Mouse (Mus musculus): ENCODE measurements around the gene Mrrf. TPM values are rescaled to one million over a fixed set of nuclear protein-coding genes. Genes with fewer than 3 reads are reported as not detected.
"Not testable (repeated sequence)": the region's sequence is repeated elsewhere in the genome, so short reads cannot be mapped to it uniquely, and the experiment has no call there.

The Mrrf gene
- polyA plus RNA-seq, 1 experiment = 33.1 TPM

DNA sequence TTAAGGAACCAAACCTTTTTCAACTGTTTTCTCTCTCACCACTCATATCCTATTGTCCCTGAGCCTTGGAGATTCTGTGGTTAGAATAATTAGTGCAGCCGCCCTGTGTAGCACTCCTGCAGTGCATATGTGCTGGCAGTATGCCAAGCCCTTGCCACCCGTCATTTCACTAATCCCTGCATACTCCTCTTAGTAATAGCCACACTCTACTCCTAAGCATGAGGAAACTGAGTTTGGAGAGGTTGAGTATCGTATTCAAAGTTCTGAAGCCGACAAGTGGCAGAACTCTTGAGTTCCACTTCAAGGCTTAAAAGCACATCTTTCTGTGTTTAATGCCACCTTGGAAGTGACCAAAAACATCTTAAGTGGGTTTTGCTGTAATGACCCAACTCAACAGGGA, 35.9 kb downstream of the Mrrf start:
- peak overlapping the region; percentile 36 for H3K27ac ChIP-seq (replicated peaks; ENCODE audit: low read depth, low read length)
- peaks cover 13% of the 10 kb centered on the region for H3K4me1 ChIP-seq (ENCODE audit: control insufficient read depth, insufficient read depth, insufficient read length, low read length)
- no peak overlapping the region for H3K4me3 ChIP-seq (ENCODE audit: insufficient read depth, low read depth, low read length)

DNA sequence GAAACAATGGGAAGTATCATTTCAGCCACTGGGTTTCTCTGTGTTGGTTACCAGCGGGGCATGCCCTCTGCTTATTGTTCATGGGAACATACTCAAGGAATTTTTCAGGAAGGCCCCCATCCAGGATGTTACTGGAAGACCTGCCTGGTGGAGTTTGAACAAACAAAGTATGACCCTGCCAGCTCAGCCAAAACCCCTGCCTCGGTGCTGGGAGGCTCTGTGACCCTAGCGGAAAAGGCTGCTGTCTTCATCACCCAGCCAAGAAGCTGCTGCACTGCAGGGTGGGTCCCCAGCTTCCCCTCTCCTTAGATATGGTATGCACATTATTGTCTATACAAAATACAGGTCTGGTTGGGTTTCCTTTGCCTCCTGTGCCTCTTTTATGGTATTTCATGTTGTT, 36.4 kb downstream of the Mrrf start:
- Histone ChIP-seq H3K4me3 (ENCODE audit: insufficient read depth, low read depth, low read length) (no peak overlapping the region), H3K27ac (replicated peaks; ENCODE audit: low read depth, low read length) (peak overlapping the region; percentile 36), H3K4me1 (ENCODE audit: control insufficient read depth, insufficient read depth, insufficient read length, low read length) (peaks cover 13% of the 10 kb centered on the region)

DNA sequence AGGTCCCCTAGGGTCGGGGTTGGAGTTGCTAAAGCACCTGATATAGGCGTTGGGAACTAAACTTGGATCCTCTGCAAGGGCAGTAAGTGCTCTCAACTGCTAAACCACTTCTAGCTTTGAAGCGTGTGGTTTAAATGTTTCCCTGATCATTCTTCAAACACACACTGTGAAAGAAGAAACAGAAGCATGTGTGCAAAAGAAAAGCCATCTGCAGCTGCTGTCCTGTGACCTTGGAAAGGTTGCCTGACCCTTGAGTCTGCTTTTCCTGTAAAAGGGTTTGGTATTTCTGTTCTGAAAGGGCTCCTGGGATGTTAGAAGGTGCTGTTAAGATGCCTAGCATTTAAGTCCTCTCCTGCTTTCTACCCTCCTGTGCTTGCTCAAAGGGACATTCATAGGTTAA, 43.3 kb downstream of the Mrrf start:
- H3K4me1 ChIP-seq (ENCODE audit: control insufficient read depth, insufficient read depth, insufficient read length, low read length) = no peaks in the 10 kb centered on the region
- no peak overlapping the region for H3K4me3 ChIP-seq (ENCODE audit: insufficient read depth, low read depth, low read length)
- no peak overlapping the region for H3K27ac ChIP-seq (replicated peaks; ENCODE audit: low read depth, low read length)

DNA sequence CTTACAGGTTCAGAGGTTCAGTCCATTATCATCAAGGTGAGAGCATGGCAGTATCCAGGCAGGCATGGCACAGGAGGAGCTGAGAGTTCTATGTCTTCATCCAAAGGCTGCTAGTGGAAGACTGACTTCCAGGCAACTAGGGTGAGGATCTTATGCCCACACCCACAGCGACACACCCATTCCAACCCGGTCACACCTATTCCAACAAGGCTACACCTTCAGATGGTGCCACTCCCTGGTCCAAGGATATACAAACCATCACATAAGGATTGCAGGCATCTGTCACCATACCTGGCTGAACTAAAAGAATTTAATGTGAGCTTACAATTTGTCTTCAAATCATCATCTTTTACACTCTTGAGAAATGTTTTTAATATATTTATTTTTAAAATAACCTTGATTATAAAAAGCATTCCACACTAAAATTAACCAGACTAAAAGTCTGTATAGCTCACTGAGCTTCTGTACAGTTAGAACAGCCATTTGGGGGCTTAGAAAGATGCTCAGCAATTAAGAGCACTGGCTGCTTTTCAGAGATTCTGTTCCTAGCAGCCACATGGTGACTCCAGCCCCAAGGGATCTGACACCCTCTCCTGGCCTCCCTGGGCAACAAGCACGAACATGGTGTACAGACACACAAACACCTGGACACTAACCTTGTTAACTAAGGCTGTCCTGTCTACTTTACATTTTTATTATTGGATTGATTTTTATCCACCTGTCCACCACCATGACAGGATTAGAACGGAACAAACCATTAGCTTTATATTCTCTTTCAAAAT, 45.6 kb downstream of the Mrrf start:
- H3K4me1 ChIP-seq (ENCODE audit: control insufficient read depth, insufficient read depth, insufficient read length, low read length); H3K4me3 ChIP-seq (ENCODE audit: insufficient read depth, low read depth, low read length); H3K27ac ChIP-seq (replicated peaks; ENCODE audit: low read depth, low read length): not testable (repeated sequence)

DNA sequence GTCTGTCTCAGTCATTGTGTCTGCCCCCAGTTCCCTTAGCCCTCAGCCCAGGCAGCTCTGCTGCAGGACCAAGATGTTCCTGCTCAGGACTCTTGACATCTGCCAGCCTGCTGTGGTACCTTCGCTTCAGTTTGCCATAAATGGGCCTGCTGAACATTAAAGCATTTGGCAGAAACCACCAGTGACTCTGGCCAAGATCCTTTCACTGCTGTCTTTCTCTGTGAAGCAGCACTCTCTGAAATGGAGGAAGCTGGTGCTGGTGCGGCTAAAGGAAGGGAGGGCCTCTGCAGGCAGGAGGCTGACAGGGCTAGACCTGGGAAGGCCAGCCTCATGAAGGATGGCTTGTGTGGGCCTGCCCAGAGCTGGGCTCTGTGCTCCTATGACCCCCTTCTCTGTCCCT, 47.1 kb downstream of the Mrrf start:
- H3K4me3 ChIP-seq (ENCODE audit: insufficient read depth, low read depth, low read length) = no peak overlapping the region
- no peaks in the 10 kb centered on the region for H3K4me1 ChIP-seq (ENCODE audit: control insufficient read depth, insufficient read depth, insufficient read length, low read length)
- H3K27ac ChIP-seq (replicated peaks; ENCODE audit: low read depth, low read length) = no peak overlapping the region

DNA sequence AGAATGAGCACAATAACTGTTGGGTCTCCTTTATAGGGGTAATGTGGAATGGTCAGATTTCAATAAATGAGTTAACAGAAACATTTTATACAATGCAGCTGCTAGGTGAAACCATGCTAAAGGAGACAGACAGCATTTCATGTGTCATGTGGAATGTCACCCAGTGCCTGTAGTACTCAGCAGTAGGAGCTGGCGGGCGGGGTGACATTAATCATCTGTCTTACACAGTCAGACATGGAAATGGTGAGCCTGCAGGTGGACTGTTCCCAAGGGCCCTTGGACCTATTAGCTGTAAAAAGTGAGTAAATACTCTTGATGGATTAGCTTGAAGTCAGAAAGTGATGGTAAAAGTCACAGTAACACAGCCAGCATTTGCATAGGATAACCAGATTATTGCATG, 48.0 kb downstream of the Mrrf start:
- Histone ChIP-seq H3K4me3 (ENCODE audit: insufficient read depth, low read depth, low read length) (no peak overlapping the region), H3K4me1 (ENCODE audit: control insufficient read depth, insufficient read depth, insufficient read length, low read length) (no peaks in the 10 kb centered on the region), H3K27ac (replicated peaks; ENCODE audit: low read depth, low read length) (no peak overlapping the region)

DNA sequence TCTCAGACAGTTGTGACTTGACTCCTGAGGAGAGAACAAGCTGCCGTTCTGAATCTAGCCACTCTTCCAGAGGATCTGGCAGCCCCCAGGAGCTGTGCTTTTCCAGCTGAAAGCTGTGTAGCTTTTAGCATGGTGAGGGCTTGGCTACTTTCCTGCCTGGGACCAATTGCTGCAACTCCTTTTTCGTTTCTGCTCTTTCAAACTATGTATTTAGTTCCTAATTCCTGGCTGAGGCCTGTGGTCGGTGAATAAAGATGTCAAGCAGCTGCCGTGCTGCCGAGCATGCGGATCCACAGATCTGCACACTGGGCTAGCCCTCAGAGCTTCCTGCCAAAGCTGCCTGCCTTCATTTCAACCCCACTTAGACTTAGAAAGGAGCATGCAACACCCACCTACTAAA, 48.7 kb downstream of the Mrrf start:
- H3K27ac ChIP-seq (replicated peaks; ENCODE audit: low read depth, low read length) = no peak overlapping the region
- no peaks in the 10 kb centered on the region for H3K4me1 ChIP-seq (ENCODE audit: control insufficient read depth, insufficient read depth, insufficient read length, low read length)

DNA sequence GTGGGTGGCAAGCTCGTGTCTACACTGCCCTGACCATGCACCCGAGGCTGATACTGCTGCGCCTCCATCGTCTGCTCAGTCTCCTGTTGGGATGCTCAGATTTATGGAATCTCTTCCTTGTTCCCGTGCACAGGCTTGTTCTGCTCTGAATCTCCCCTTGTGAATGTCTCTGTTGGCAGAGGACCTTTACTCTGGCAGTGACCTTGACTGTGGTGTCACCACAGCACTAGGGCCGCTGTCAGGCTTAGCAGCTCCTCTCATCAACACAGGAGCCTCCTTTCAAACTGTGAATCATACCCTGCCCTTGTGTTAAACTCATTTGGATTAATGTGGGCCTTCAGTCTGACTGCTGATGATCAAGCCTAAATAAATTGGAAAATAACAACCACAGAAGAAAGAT, 53.0 kb downstream of the Mrrf start:
- H3K4me3 ChIP-seq (ENCODE audit: insufficient read depth, low read depth, low read length); H3K27ac ChIP-seq (replicated peaks; ENCODE audit: low read depth, low read length); H3K4me1 ChIP-seq (ENCODE audit: control insufficient read depth, insufficient read depth, insufficient read length, low read length): not testable (repeated sequence)

More for the DNA sequence above, 48.7 kb downstream of the Mrrf start:
- H3K4me3 ChIP-seq (ENCODE audit: insufficient read depth, low read depth, low read length) = no peak overlapping the region

DNA sequence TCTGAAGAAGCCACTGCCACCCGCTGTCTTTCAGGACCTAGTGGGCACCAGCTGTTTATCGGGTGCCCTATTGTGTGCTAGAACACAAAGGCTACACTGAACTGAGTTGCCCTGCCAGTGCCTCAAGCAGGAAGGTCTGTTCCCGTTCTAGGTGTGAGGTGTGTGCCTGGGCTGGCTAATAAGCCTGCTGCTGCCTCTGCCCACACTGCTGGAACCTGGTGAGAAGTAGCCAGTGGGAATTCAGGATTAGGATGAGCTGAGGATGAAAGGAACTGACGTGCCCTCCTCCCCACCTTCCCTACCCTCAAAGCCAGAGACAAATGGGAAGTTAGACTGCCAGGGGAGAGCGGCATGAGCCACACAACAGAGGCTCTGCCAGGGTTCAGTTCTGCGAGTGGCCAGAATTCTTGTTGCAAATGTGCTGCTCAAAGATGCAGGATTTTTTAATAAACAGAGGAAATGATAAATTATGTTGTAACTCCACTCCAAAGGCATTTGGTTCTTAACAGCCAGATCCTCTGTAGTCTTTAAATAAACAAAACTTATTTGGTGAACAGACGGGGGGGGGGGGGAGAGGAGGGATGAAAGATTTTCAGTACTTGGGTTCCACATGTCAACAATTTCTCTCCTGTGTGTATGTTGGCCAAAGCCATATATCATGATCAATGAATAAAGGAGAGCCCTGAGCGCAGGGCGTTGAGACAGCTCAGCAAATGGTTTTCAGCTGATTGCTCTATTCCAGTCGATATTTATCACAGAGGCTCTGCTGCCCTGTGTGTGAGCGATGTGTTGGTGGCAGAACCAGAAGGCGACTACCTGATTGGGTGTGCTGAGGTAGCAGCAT, 55.1 kb downstream of the Mrrf start:
- Histone ChIP-seq H3K27ac (replicated peaks; ENCODE audit: low read depth, low read length) (no peak overlapping the region), H3K4me3 (ENCODE audit: insufficient read depth, low read depth, low read length) (no peak overlapping the region), H3K4me1 (ENCODE audit: control insufficient read depth, insufficient read depth, insufficient read length, low read length) (no peaks in the 10 kb centered on the region)

DNA sequence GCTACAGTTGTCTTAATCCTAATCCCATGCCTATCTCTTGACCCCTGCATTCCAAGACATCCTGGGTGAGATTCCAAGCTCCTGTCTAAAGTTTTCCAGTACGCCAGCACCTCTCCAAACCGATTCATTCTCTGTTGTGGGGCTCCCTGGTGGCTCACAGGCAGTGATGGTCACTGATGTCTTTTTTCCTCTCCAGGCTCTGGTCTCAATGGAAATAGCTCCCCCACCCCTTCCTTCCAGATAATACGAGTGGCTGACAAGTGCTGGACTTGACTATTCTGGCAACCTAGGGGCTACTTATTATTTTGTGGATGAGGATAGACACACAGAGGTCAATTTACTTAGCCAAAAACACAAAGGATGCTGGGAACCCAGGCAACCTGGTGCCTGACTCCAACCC, 60.8 kb downstream of the Mrrf start:
- H3K27ac ChIP-seq (replicated peaks; ENCODE audit: low read depth, low read length) = no peak overlapping the region
- H3K4me1 ChIP-seq (ENCODE audit: control insufficient read depth, insufficient read depth, insufficient read length, low read length) = peaks cover 6% of the 10 kb centered on the region
- no peak overlapping the region for H3K4me3 ChIP-seq (ENCODE audit: insufficient read depth, low read depth, low read length)

DNA sequence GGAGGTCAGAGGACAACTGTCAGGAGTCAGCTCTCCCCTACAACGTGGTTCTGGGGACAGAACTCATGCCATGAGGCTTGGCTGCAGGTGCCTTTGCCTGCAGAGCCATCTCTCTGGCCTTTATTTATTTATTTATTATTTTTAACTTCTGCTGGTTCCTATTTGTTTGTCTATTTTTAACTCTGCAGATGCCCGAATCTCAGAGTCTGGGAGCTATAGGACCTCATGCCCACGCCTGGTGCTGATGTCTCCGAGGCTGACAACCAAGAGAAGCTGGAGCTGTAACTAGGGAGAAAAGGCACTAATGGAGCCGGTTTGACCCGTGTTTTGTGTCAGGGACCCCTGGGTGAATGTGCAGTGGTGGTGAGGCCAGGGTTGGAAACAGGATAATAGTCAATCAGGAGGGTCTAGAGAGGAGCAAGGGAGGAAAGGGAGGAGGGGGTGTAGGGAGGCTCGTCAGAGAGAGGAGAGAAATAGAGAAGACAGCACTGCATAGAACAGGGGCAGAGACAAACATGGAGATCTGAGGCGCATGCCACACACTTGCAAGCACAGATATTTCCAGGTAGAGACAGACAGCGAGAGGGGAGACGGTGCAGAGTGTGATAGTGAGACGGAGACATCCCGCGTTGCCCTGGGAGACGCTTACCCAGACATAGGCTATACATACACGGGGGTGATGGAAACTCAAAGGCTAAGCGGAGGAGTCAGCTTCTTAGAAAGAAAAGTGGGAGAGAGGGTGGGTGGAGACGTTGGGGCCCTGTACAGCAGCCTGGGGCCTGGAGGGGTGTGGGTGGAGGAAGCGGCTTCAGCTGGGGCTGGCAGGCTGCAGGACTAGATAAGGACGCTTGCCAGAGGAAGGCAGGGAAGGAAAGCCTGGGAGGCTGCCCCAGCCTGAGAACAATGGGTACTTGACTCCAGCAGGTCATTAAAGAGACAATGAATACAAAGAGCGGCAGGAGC, 62.0 kb downstream of the Mrrf start:
- Histone ChIP-seq H3K4me3 (ENCODE audit: insufficient read depth, low read depth, low read length) (no peak overlapping the region), H3K27ac (replicated peaks; ENCODE audit: low read depth, low read length) (no peak overlapping the region), H3K4me1 (ENCODE audit: control insufficient read depth, insufficient read depth, insufficient read length, low read length) (peaks cover 6% of the 10 kb centered on the region)

DNA sequence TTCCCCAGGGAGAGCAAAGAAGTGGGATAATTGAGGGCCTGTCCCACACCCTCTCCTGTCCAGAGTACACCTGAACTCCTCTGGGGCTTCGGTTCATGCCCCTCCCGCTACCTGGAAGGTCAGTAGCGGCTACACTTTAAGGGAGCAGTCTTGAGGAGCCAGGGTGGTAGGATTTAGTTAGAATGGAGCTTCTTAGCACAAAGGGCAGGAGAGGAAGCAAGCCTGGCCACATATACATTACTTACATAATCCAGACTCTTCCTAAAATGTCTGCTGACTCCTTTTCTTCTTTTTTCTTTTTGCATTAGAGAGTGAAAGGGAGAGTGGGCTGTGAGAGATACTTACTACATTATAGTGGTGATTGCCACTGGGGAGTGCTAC, 62.7 kb downstream of the Mrrf start:
- no peak overlapping the region for H3K27ac ChIP-seq (replicated peaks; ENCODE audit: low read depth, low read length)
- peaks cover 6% of the 10 kb centered on the region for H3K4me1 ChIP-seq (ENCODE audit: control insufficient read depth, insufficient read depth, insufficient read length, low read length)
- no peak overlapping the region for H3K4me3 ChIP-seq (ENCODE audit: insufficient read depth, low read depth, low read length)

DNA sequence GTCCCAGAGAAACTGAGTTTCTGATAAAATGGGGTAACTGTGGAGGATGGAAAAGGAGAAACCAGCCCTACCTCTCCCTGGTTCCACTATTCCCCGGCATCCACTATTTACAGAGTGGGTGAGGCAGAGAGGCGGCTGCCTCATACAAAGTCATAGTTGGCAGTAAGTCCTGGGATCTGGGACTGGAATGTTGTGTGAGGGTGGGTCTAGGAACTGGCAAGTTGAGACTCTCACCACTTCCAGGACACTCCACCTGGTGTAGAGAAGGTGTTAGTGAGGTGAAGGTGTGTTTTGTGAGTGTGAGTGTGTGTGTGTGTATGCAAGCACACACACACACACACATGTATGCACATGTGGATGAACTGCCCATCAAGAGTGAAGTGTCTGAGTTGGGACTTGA, 64.6 kb downstream of the Mrrf start:
- Histone ChIP-seq H3K4me1 (ENCODE audit: control insufficient read depth, insufficient read depth, insufficient read length, low read length) (peaks cover 6% of the 10 kb centered on the region), H3K4me3 (ENCODE audit: insufficient read depth, low read depth, low read length) (no peak overlapping the region), H3K27ac (replicated peaks; ENCODE audit: low read depth, low read length) (no peak overlapping the region)

DNA sequence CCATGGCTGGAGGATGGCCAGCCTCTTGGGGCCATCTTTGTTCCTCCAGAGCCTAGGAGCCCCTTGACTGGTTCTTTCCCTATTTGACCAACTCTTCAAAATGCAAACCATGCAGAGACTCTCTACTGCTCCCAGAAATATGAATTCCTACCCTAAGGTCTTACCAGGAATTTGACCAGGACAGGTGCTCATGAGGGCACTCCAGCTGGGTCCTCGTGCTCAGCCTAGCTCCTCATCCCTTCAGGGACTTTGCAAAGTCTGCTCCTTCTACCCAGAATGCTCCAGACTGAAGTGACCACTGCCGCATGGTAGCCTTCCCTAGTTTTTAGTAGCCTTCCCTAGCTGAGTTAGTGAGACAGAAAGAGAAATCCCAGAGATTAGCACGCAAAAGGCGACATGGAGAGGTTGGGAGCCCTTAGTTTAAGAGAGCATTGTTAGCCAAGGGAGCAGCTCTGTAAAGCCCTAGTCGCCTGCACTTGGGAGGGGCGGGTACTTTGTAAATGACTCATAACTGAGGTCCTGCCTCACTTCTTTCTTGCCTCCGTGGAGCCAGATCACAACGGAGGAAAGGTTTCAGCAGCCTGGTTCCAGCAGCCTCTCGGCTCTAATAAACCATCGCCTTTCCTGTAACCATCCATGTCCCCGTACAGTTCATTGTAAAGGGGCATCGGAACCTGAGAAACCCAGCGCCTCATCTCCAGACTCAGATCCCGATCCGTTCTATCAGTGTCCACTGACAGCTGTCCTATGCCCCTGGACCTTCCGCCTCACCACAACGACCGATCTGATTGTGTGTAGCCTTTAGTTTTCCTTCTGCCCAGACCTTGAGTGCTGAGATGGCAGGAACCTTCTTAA, 65.8 kb downstream of the Mrrf start:
- no peak overlapping the region for H3K27ac ChIP-seq (replicated peaks; ENCODE audit: low read depth, low read length)
- peak overlapping the region; percentile 14; the same call in 1 of the 2 replicates for H3K4me3 ChIP-seq (ENCODE audit: insufficient read depth, low read depth, low read length)

More for the DNA sequence above, 65.8 kb downstream of the Mrrf start:
- peaks cover 6% of the 10 kb centered on the region for H3K4me1 ChIP-seq (ENCODE audit: control insufficient read depth, insufficient read depth, insufficient read length, low read length)
